ENCODE assay signal across 11 mouse cellular contexts in the genomic region with DNA sequence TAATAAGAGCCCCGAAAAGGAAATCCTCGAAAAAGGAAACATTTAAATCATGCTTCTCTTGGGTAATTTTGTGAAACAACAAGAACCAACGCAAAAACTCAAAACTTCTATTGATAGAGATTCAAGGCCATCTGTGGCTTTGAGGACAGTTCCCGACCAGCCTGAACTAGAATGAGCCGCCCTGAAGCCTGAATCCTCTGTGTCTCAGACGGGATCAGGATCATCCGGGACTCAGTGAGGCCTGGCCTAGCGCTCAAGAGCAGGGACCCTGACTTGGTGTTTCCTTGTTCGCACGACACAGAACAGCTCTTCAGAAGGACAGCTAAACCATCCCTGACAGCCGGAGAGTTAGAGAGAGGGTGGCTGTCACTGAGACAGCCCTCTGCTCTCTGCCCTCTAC.
DNase-seq lines count a peak whose midpoint lies in the region; ATAC-seq and TF ChIP-seq lines count a peak whose summit lies in the region.
"Had no signal": no experiment of that assay in that cellular context is flagged by ENCODE, and none has a peak within 500 bp of the region (broad histone marks: within the 10 kb centered on the region; RNA-seq: fewer than 3 reads in every experiment).

No protein-coding gene starts in this region.

- no peaks in the 10 kb centered on the region for H3K79me2 ChIP-seq in heart, adult 2 months (replicated peaks; ENCODE audit: control insufficient read depth, insufficient read depth, low read length)

- no peak for TF ChIP-seq CTCF in heart, adult 2 months (IDR thresholded peaks at IDR 0.05)
- no peak for TF ChIP-seq CTCF in E14TG2a.4 (conservative IDR thresholded peaks at IDR 0.05; ENCODE audit: low read length)

- H3K36me3 ChIP-seq in heart, embryonic 15.5 days, result no peaks in the 10 kb centered on the region
- no peaks in the 10 kb centered on the region for H3K36me3 ChIP-seq in heart, adult 2 months (ENCODE audit: control insufficient read depth, insufficient read depth, low read length)
- no peaks in the 10 kb centered on the region for H3K36me3 ChIP-seq in E14TG2a.4 (ENCODE audit: insufficient read depth, low read length)
- no peaks in the 10 kb centered on the region for H3K36me3 ChIP-seq in limb, embryonic 11.5 days (ENCODE audit: control insufficient read depth, insufficient read depth, low read length)
- H3K36me3 ChIP-seq: midbrain, embryonic 12.5 days; neural tube, embryonic 13.5 days had no signal

- ATAC-seq in heart, embryonic 15.5 days (replicated peaks; ENCODE audit: insufficient number of reproducible peaks, insufficient read depth, low FRiP score, low read depth), result no peak
- no peak for ATAC-seq in limb, embryonic 11.5 days (ENCODE audit: insufficient number of reproducible peaks, low FRiP score, low TSS enrichment, low read depth)

- H3K9me3 ChIP-seq in heart, embryonic 15.5 days (replicated peaks), result no peaks in the 10 kb centered on the region
- H3K9me3 ChIP-seq in E14TG2a.4 (ENCODE audit: low read length), result peaks cover 8% of the 10 kb centered on the region; the same call in 1 of the 2 replicates
- H3K9me3 ChIP-seq in limb, embryonic 11.5 days (ENCODE audit: control insufficient read depth, low read length), result no peaks in the 10 kb centered on the region
- H3K9me3 ChIP-seq: midbrain, embryonic 12.5 days; neural tube, embryonic 13.5 days had no signal

- H3K4me2 ChIP-seq in heart, embryonic 15.5 days, result no peak overlapping the region
- H3K4me2 ChIP-seq in limb, embryonic 11.5 days (ENCODE audit: low read depth, severe bottlenecking), result no peak overlapping the region
- H3K4me2 ChIP-seq: midbrain, embryonic 12.5 days; neural tube, embryonic 13.5 days had no signal

- no peak overlapping the region for H3K9ac ChIP-seq in heart, embryonic 15.5 days
- no peak overlapping the region for H3K9ac ChIP-seq in heart, adult 2 months (ENCODE audit: low read depth, low read length)
- H3K9ac ChIP-seq in limb, embryonic 11.5 days (ENCODE audit: low read length), result no peak overlapping the region
- H3K9ac ChIP-seq: midbrain, embryonic 12.5 days; neural tube, embryonic 13.5 days had no signal

- H3K4me3 ChIP-seq in heart, embryonic 15.5 days, result no peak overlapping the region
- H3K4me3 ChIP-seq in heart, adult 2 months, result no peak overlapping the region
- H3K4me3 ChIP-seq in E14TG2a.4 (replicated peaks; ENCODE audit: low read length), result 0 out of 2 replicates have a peak overlapping the region, but pooled peaks have one; percentile 20
- H3K4me3 ChIP-seq in limb, embryonic 11.5 days (ENCODE audit: low read depth, low read length), result no peak overlapping the region
- H3K4me3 ChIP-seq: midbrain, embryonic 12.5 days; neural tube, embryonic 13.5 days had no signal

- intact Hi-C loops in heart, adult 2 months (cut with DNase I), result no loop called here

- peak overlapping the region; percentile 66 for H3K27ac ChIP-seq in heart, embryonic 15.5 days
- no peak overlapping the region for H3K27ac ChIP-seq in heart, adult 2 months
- peak overlapping the region; percentile 48; the same call in 1 of the 2 replicates for H3K27ac ChIP-seq in limb, embryonic 11.5 days (replicated peaks; ENCODE audit: low read depth, low read length)
- H3K27ac ChIP-seq: midbrain, embryonic 12.5 days had no signal

- peaks cover 17% of the 10 kb centered on the region for H3K4me1 ChIP-seq in heart, embryonic 15.5 days (replicated peaks)
- H3K4me1 ChIP-seq in heart, adult 2 months (ENCODE audit: control insufficient read depth, insufficient read depth, low read length), result no peaks in the 10 kb centered on the region
- peaks cover 43% of the 10 kb centered on the region for H3K4me1 ChIP-seq in E14TG2a.4 (replicated peaks; ENCODE audit: low read depth, low read length)
- H3K4me1 ChIP-seq in limb, embryonic 11.5 days (ENCODE audit: control insufficient read depth, insufficient read depth, low read length), result peaks cover 16% of the 10 kb centered on the region

- DNase-seq in heart, adult 2 months, result no peak
- DNase-seq in ZHBTc4 (ENCODE audit: low read depth, low spot score), result peak; percentile 72
- DNase-seq in limb, embryonic 11.5 days (ENCODE audit: low spot score), result no peak
- no peak for DNase-seq in adrenal gland, postnatal 4 days (ENCODE audit: low spot score in 2 of 2)
- no peak for DNase-seq in thymus, postnatal 4 days
- DNase-seq: cerebellum, adult 11-12 months had no signal

- no peak for TF ChIP-seq EP300 in heart, adult 2 months (IDR thresholded peaks at IDR 0.05; ENCODE audit: insufficient read depth, low read depth, low read length)

- no peak for TF ChIP-seq POLR2A in heart, adult 2 months (IDR thresholded peaks at IDR 0.05; ENCODE audit: insufficient read depth, low read depth, low read length)

- H3K27me3 ChIP-seq in heart, embryonic 15.5 days, result no peaks in the 10 kb centered on the region
- no peaks in the 10 kb centered on the region for H3K27me3 ChIP-seq in heart, adult 2 months (ENCODE audit: control insufficient read depth, insufficient read depth, low read length)
- H3K27me3 ChIP-seq in E14TG2a.4 (ENCODE audit: insufficient read depth, low read length), result no peaks in the 10 kb centered on the region
- no peaks in the 10 kb centered on the region for H3K27me3 ChIP-seq in limb, embryonic 11.5 days (ENCODE audit: control insufficient read depth, insufficient read depth, low read length)
- H3K27me3 ChIP-seq: CH12.LX; midbrain, embryonic 12.5 days; neural tube, embryonic 13.5 days had no signal

- 78% methylated on average over 11 of the region's 11 CpGs for WGBS in heart, embryonic 15.5 days
- 75% methylated on average over 11 of the region's 11 CpGs for WGBS in heart, adult 2 months
- 79% methylated on average over 11 of the region's 11 CpGs for WGBS in limb, embryonic 11.5 days
